Mouse (Mus musculus): ENCODE measurements at regions not wholly inside any gene's neighbourhood (a gene's known extent, or its start where the extent isn't known, plus 50 kb on each side); places are given as distances from the start of the nearest gene placed in this dataset.

DNA sequence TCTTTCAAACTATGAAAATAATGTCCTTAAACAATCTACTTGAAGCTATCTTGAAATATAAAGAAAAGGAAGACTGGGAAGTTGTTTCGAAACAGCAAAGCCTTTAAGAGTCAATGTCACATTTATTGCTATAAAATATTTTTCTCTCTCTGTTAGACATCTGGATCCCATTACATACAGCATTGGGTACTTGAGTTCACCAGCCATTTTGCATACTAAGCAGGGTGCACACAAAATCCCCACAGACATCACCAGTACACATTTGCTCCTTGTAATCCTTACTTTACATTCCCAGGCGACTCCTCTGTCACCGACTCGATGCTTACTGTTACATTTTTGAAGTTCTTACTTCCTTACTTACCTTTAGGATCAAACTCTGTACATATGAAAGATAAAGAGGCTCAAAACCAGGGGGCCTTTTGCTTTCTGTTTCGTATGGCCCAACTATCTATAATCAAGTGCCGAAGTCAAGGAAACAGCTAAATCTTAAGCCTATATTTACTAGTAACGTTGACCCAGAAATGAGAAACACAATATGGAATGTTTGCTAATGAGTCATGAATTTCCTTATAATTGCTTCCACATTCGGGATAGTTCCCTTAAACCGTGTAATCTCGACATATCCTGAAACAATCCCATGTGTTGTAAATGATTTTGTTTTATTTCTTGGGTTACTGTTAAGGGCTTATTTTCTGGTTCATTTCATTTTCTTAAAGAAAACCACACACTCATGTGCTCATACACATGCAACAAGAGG lies 49.8 kb upstream of the Nr2f2 start:
- TF ChIP-seq CTCF (conservative IDR thresholded peaks at IDR 0.05; ENCODE audit: insufficient read depth, insufficient read length, low read depth, low read length) (no peak), POLR2A (IDR thresholded peaks at IDR 0.05; ENCODE audit: low read depth, low read length) (no peak)
- 88% methylated on average over 10 of the region's 10 CpGs for WGBS
- no peaks in the 10 kb centered on the region for H3K27me3 ChIP-seq (replicated peaks; ENCODE audit: control insufficient read depth, insufficient read depth, low read length)
- no peak overlapping the region for H3K27ac ChIP-seq (ENCODE audit: insufficient read depth, low read depth, low read length)
- no peaks in the 10 kb centered on the region for H3K4me1 ChIP-seq (ENCODE audit: control insufficient read depth, insufficient read depth, low read length)
- no peaks in the 10 kb centered on the region for H3K36me3 ChIP-seq (ENCODE audit: control insufficient read depth, insufficient read depth, low read length)
- DNase-seq = no peak
- H3K4me3 ChIP-seq (ENCODE audit: insufficient read depth, low read depth, low read length) = no peak overlapping the region

Data from kidney, adult 2 months (tissue).